Mouse (Mus musculus): ENCODE results near the gene Gm21093. TPM values are rescaled to one million over a fixed set of nuclear protein-coding genes. Genes with fewer than 3 reads are reported as not detected.

Gm21093 gene
- not detected in 2 replicates for polyA plus RNA-seq (2015; fragmentation: Nextera tagmentation; extraction: Ambion mirVana)

DNA sequence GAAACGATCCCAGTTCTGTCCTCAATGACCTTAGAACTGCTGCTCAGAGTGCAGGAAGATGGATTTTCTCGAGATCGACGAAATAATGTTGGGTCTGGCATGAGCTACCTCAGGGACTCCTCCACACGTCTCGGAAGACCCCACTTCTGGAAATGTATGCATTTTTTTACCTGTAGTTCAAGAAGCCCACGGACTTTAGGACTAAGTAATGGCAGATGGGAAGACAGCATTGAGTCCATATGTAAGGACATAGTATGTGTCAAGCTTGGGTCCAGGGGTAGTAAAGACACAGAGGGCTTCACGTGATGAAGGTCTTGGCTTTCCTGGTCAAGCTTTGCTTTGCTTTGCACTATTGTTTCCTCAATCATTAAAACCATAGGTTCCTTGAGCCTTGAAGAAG lies at the start of gene Gm21093:
Gene Gm21093 (minus strand): TSS at position 101 of the 400 bp plus-strand sequence.

Other genes with a start within 250 kb of the Gm21093 start
- 10.1 and 33.2 TPM in 2 replicates for gene Gm21541, start 131.1 kb downstream of the Gm21093 start, polyA plus RNA-seq (2015; fragmentation: Nextera tagmentation; extraction: Ambion mirVana)
- gene Gm20878, start 93.2 kb downstream of the Gm21093 start, polyA plus RNA-seq (2015; fragmentation: Nextera tagmentation; extraction: Ambion mirVana): 0.62 and 1.3 TPM in 2 replicates
- 0.05 TPM in 2 replicates for gene Fam205a4, start 68.7 kb downstream of the Gm21093 start, polyA plus RNA-seq (2015; fragmentation: Nextera tagmentation; extraction: Ambion mirVana)
- gene Gm3893, start 56.5 kb upstream of the Gm21093 start, polyA plus RNA-seq (2015; fragmentation: Nextera tagmentation; extraction: Ambion mirVana): not detected in 2 replicates
- gene Gm13304, start 80.1 kb upstream of the Gm21093 start, polyA plus RNA-seq (2015; fragmentation: Nextera tagmentation; extraction: Ambion mirVana): 8.6 and 12.2 TPM in 2 replicates
- not detected in 2 replicates for gene Gm13306, start 118.7 kb upstream of the Gm21093 start, polyA plus RNA-seq (2015; fragmentation: Nextera tagmentation; extraction: Ambion mirVana)
- gene Gm13305, start 133.9 kb upstream of the Gm21093 start, polyA plus RNA-seq (2015; fragmentation: Nextera tagmentation; extraction: Ambion mirVana): 0.22 and 0.38 TPM in 2 replicates
- gene Gm10600, start 205.9 kb upstream of the Gm21093 start, polyA plus RNA-seq (2015; fragmentation: Nextera tagmentation; extraction: Ambion mirVana): not detected in 2 replicates
- not detected in 2 replicates for gene Ccl21b, start 221.0 kb upstream of the Gm21093 start, polyA plus RNA-seq (2015; fragmentation: Nextera tagmentation; extraction: Ambion mirVana)